In the genomic region with DNA sequence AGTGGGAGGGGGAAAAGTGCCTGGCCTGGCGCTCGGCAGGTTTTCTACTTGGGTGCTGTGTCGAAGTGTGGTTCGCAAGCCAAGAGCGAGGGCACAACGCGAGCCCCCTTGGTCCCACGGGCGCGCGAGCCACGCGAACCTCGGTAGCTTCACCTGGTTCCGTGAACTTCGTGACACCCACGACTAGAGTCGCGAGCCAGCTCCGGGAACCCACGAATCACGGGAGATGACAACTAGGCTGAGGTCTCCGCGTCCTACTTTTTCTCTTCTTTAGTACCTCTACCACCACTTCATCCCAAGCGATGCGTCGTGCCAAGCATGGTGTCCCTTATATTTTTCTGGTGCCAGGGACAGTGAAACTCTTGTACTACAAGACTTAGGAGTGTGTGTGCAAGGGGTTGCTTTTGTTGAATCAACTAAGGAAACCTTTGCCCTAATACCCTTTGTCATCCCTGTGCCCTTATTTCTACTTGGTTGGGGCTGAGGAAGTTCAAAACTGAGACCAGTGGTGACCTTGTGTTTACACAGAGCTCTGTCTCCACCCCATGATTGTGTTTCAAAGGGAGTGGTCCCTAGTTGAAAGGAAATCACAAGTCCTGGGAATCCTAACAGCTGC, we compare ENCODE assay signal across 8 mouse cellular contexts. TPM values are rescaled to one million over a fixed set of nuclear protein-coding genes. Genes with fewer than 3 reads are reported as not detected.
DNase-seq lines count a peak whose midpoint lies in the region; ATAC-seq lines count a peak whose summit lies in the region.

No protein-coding gene starts in this region.

- peak overlapping the region; percentile 72 for H3K9ac ChIP-seq in embryonic facial prominence, embryonic 15.5 days
- H3K9ac ChIP-seq in liver, embryonic 15.5 days, result peak overlapping the region; percentile 91
- H3K9ac ChIP-seq in neural tube, embryonic 15.5 days (replicated peaks), result peak overlapping the region; percentile 86

- H3K27me3 ChIP-seq in embryonic facial prominence, embryonic 15.5 days, result no peaks in the 10 kb centered on the region
- no peaks in the 10 kb centered on the region for H3K27me3 ChIP-seq in liver, embryonic 15.5 days
- H3K27me3 ChIP-seq in neural tube, embryonic 15.5 days (replicated peaks), result no peaks in the 10 kb centered on the region

- peaks cover 7% of the 10 kb centered on the region for H3K4me1 ChIP-seq in embryonic facial prominence, embryonic 15.5 days
- H3K4me1 ChIP-seq in liver, embryonic 15.5 days (replicated peaks), result peaks cover 24% of the 10 kb centered on the region
- peaks cover 23% of the 10 kb centered on the region for H3K4me1 ChIP-seq in neural tube, embryonic 15.5 days

- 0% methylated on average over 27 of the region's 27 CpGs for WGBS in embryonic facial prominence, embryonic 15.5 days
- under 1% methylated on average over 27 of the region's 27 CpGs for WGBS in liver, embryonic 15.5 days (ENCODE audit: insufficient replicate concordance)
- 0% methylated on average over 27 of the region's 27 CpGs for WGBS in neural tube, embryonic 15.5 days

- peak overlapping the region; percentile 84 for H3K4me3 ChIP-seq in embryonic facial prominence, embryonic 15.5 days (replicated peaks)
- peak overlapping the region; percentile 88 for H3K4me3 ChIP-seq in liver, embryonic 15.5 days (replicated peaks)
- H3K4me3 ChIP-seq in neural tube, embryonic 15.5 days (replicated peaks), result peak overlapping the region; percentile 80

- H3K36me3 ChIP-seq in embryonic facial prominence, embryonic 15.5 days, result peaks cover 7% of the 10 kb centered on the region; the same call in 1 of the 2 replicates
- H3K36me3 ChIP-seq in liver, embryonic 15.5 days (replicated peaks), result peaks cover 5% of the 10 kb centered on the region; the same call in 1 of the 2 replicates
- H3K36me3 ChIP-seq in neural tube, embryonic 15.5 days, result no peaks in the 10 kb centered on the region

- ATAC-seq in embryonic facial prominence, embryonic 15.5 days (ENCODE audit: insufficient number of reproducible peaks, low FRiP score, low TSS enrichment, low read depth), result 0 out of 2 replicates have a peak, but pooled peaks have one; percentile 29
- ATAC-seq in liver, embryonic 15.5 days (ENCODE audit: insufficient read depth), result peak; percentile 24
- ATAC-seq in neural tube, embryonic 15.5 days (ENCODE audit: low FRiP score), result peak; percentile 59

- H3K9me3 ChIP-seq in embryonic facial prominence, embryonic 15.5 days (replicated peaks), result no peaks in the 10 kb centered on the region
- no peaks in the 10 kb centered on the region for H3K9me3 ChIP-seq in liver, embryonic 15.5 days (replicated peaks)
- H3K9me3 ChIP-seq in neural tube, embryonic 15.5 days (replicated peaks), result no peaks in the 10 kb centered on the region

- H3K4me2 ChIP-seq in embryonic facial prominence, embryonic 15.5 days (replicated peaks), result peak overlapping the region; percentile 52
- H3K4me2 ChIP-seq in liver, embryonic 15.5 days, result peak overlapping the region; percentile 82
- peak overlapping the region; percentile 69 for H3K4me2 ChIP-seq in neural tube, embryonic 15.5 days

- H3K27ac ChIP-seq in embryonic facial prominence, embryonic 15.5 days (replicated peaks), result peak overlapping the region; percentile 99
- peak overlapping the region; percentile 92 for H3K27ac ChIP-seq in liver, embryonic 15.5 days (replicated peaks)
- peak overlapping the region; percentile 98 for H3K27ac ChIP-seq in neural tube, embryonic 15.5 days (replicated peaks)

- peak; percentile 19 for DNase-seq in spleen, adult 12 weeks (ENCODE audit: low spot score)
- no peak for DNase-seq in spleen, adult 18-20 months
- peak; percentile 32 for DNase-seq in heart, postnatal 4 days
- no peak for DNase-seq in thymus, postnatal 0 days (ENCODE audit: low spot score)
- DNase-seq in left cerebral cortex, adult 8-10 months (ENCODE audit: low spot score in 2 of 2), result no peak

RNA-seq across cellular contexts. Expression of a gene that starts 0.4 kb away (rescaled TPM):
- 63.2 and 64.4 TPM in 2 replicates for polyA plus RNA-seq in embryonic facial prominence, embryonic 15.5 days (2015; fragmentation: Nextera tagmentation; extraction: Ambion mirVana)
- total RNA-seq in heart, postnatal 4 days (2021), result 10 to 100 TPM; 17.0 to 17.1 TPM
- polyA plus RNA-seq in liver, embryonic 15.5 days (2015; fragmentation: Nextera tagmentation; extraction: Ambion mirVana), result 29.6 and 31.1 TPM in 2 replicates
- polyA plus RNA-seq in neural tube, embryonic 15.5 days (2015; fragmentation: Nextera tagmentation; extraction: Ambion mirVana), result 46.8 and 51.9 TPM in 2 replicates
- polyA plus RNA-seq in thymus, postnatal 0 days (2015; fragmentation: Nextera tagmentation; extraction: Ambion mirVana), result 65.4 and 66.8 TPM in 2 replicates
- 10 to 100 TPM; 43.1 to 55.1 (median 48.8) TPM for total RNA-seq in left cerebral cortex, adult 8-10 months (2022)

RNA-seq across cellular contexts. Expression of a gene that starts 0.4 kb away (rescaled TPM):
- polyA plus RNA-seq in embryonic facial prominence, embryonic 15.5 days (2015; fragmentation: Nextera tagmentation; extraction: Ambion mirVana), result 53.7 and 57.9 TPM in 2 replicates
- total RNA-seq in heart, postnatal 4 days (2021), result 10 to 100 TPM; 64.3 to 71.8 TPM
- 32.1 TPM in 2 replicates for polyA plus RNA-seq in liver, embryonic 15.5 days (2015; fragmentation: Nextera tagmentation; extraction: Ambion mirVana)
- polyA plus RNA-seq in neural tube, embryonic 15.5 days (2015; fragmentation: Nextera tagmentation; extraction: Ambion mirVana), result 65.5 and 68.5 TPM in 2 replicates
- 55.8 and 57.4 TPM in 2 replicates for polyA plus RNA-seq in thymus, postnatal 0 days (2015; fragmentation: Nextera tagmentation; extraction: Ambion mirVana)
- total RNA-seq in left cerebral cortex, adult 8-10 months (2022), result 10 to 100 TPM; 29.9 to 36.2 (median 35.7) TPM

Comparison
In these comparisons a context has a peak if more than half of its experiments do, and no peak if none do; other contexts are left out.
1. DNase-seq: peak in spleen, adult 12 weeks (single experiment) and heart, postnatal 4 days (single experiment); none in spleen, adult 18-20 months (0 of 2), thymus, postnatal 0 days (single experiment) and left cerebral cortex, adult 8-10 months (0 of 2).
2. Peak in every context shown above with its lines, with median percentiles within 50 percentile points of each other: ATAC-seq, H3K27ac ChIP-seq, H3K4me2 ChIP-seq, H3K4me3 ChIP-seq and H3K9ac ChIP-seq.